Mouse (Mus musculus) MN1 (cell line): ENCODE measurements around the gene Vmn1r121.
"Not testable (repeated sequence)": the region's sequence is repeated elsewhere in the genome, so short reads cannot be mapped to it uniquely, and the experiment has no call there.

Experiments used
- DNase-seq: peaks from one replicate; pipeline ENCODE4 v3.0.0-alpha.2; 2016; ENCODE audit warnings: low spot score

The Vmn1r121 gene

GRCm38 (mm10) chr7:21098413-21098812 is at the start of gene Vmn1r121:
Gene Vmn1r121 (minus strand): TSS chr7:21098513.
- DNase-seq = not testable (repeated sequence)

DNA sequence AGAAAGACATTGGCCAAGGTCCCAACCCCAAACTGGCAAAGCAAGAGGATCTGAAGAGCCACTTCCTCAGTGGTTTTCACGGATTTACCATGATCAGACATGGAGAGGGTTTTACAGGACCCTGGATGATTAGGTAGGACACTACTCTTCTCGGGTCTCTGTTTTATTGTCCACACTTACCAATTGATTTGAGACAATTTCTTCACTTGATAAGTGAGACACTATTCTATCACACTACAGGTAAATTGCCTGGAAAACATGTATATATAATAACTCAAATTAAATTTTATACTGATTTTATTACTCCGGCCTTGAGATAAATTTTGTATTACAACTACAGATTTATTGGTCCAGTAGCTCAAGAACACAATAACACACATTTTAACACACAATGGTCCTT is 35.7 kb upstream of the Vmn1r121 start, which contains the start of gene Vmn1r122:
Gene Vmn1r122, minus strand, starts transcription at position 101 of the 400 bp plus-strand sequence.
- DNase-seq = not testable (repeated sequence)

- not testable (repeated sequence) for DNase-seq
These were observed 44.6 kb downstream of the Vmn1r121 start, which contains the start of gene Vmn1r120 for GRCm38 (mm10) chr7:21053684-21054083. Gene Vmn1r120 (minus strand): TSS chr7:21053784.
